ENCODE assay signal across 17 mouse cellular contexts in genomic region chr13:73290206-73290605, GRCm38 (mm10). TPM values are rescaled to one million over a fixed set of nuclear protein-coding genes. Genes with fewer than 3 reads are reported as not detected.
A peak's percentile ranks its signal among the peaks of the same experiment; 100 is the strongest.
DNase-seq lines count a peak whose midpoint lies in the region; ATAC-seq and TF ChIP-seq lines count a peak whose summit lies in the region.
"Had no signal": no experiment of that assay in that cellular context is flagged by ENCODE, and none has a peak within 500 bp of the region (broad histone marks: within the 10 kb centered on the region; RNA-seq: fewer than 3 reads in every experiment).

No protein-coding gene starts in this region.

- ATAC-seq in hindbrain, postnatal 0 days = no peak
- ATAC-seq in heart, embryonic 12.5 days (ENCODE audit: insufficient number of reproducible peaks, low FRiP score) = 0 out of 2 replicates have a peak, but pooled peaks have one; percentile 33
- peak; percentile 87 for ATAC-seq in intestine, embryonic 16.5 days

- 85% methylated on average over 6 of the region's 6 CpGs for WGBS in hindbrain, embryonic 10.5 days
- 84% methylated on average over 6 of the region's 6 CpGs for WGBS in hindbrain, postnatal 0 days
- WGBS in heart, embryonic 12.5 days = 68% methylated on average over 6 of the region's 6 CpGs
- WGBS in intestine, embryonic 16.5 days = 54% methylated on average over 6 of the region's 6 CpGs

- H3K9me3 ChIP-seq in hindbrain, embryonic 10.5 days = no peaks in the 10 kb centered on the region
- no peaks in the 10 kb centered on the region for H3K9me3 ChIP-seq in hindbrain, postnatal 0 days (ENCODE audit: low read length)
- H3K9me3 ChIP-seq in E14TG2a.4 (ENCODE audit: low read length) = no peaks in the 10 kb centered on the region; the same call in 1 of the 2 replicates
- H3K9me3 ChIP-seq in heart, embryonic 12.5 days (replicated peaks) = no peaks in the 10 kb centered on the region
- no peaks in the 10 kb centered on the region for H3K9me3 ChIP-seq in intestine, embryonic 16.5 days (ENCODE audit: control insufficient read depth, low read length)
- H3K9me3 ChIP-seq: liver, embryonic 15.5 days; midbrain, embryonic 10.5 days had no signal

- H3K27me3 ChIP-seq in hindbrain, embryonic 10.5 days (ENCODE audit: insufficient read depth, poor library complexity, severe bottlenecking) = peaks cover 6% of the 10 kb centered on the region; the same call in 1 of the 2 replicates
- H3K27me3 ChIP-seq in hindbrain, postnatal 0 days (ENCODE audit: insufficient read depth, low read length) = no peaks in the 10 kb centered on the region
- H3K27me3 ChIP-seq in E14TG2a.4 (ENCODE audit: insufficient read depth, low read length) = peaks cover 12% of the 10 kb centered on the region; the same call in 1 of the 2 replicates
- no peaks in the 10 kb centered on the region for H3K27me3 ChIP-seq in heart, embryonic 12.5 days (replicated peaks)
- 0 out of 2 replicates have a peak, but pooled peaks cover 2% of the 10 kb centered on the region for H3K27me3 ChIP-seq in intestine, embryonic 16.5 days (replicated peaks; ENCODE audit: control insufficient read depth, insufficient read depth, low read length)

- TF ChIP-seq CTCF in hindbrain, postnatal 0 days (IDR thresholded peaks at IDR 0.05; ENCODE audit: low read depth) = no peak
- no peak for TF ChIP-seq CTCF in E14TG2a.4 (conservative IDR thresholded peaks at IDR 0.05; ENCODE audit: low read length)

- 0 out of 2 replicates have a peak, but pooled peaks cover 5% of the 10 kb centered on the region for H3K4me1 ChIP-seq in hindbrain, embryonic 10.5 days (replicated peaks)
- H3K4me1 ChIP-seq in hindbrain, postnatal 0 days (ENCODE audit: insufficient read depth, low read length) = no peaks in the 10 kb centered on the region
- H3K4me1 ChIP-seq in E14TG2a.4 (replicated peaks; ENCODE audit: low read depth, low read length) = peaks cover 23% of the 10 kb centered on the region
- peaks cover 44% of the 10 kb centered on the region for H3K4me1 ChIP-seq in heart, embryonic 12.5 days (replicated peaks)
- 0 out of 2 replicates have a peak, but pooled peaks cover 3% of the 10 kb centered on the region for H3K4me1 ChIP-seq in intestine, embryonic 16.5 days (ENCODE audit: control insufficient read depth, insufficient read depth, low read length)
- H3K4me1 ChIP-seq: liver, embryonic 15.5 days; midbrain, embryonic 10.5 days had no signal

- no peak overlapping the region for H3K9ac ChIP-seq in hindbrain, postnatal 0 days (replicated peaks; ENCODE audit: low read length)
- H3K9ac ChIP-seq in heart, embryonic 12.5 days = peak overlapping the region; percentile 24; the same call in 1 of the 2 replicates
- H3K9ac ChIP-seq in intestine, embryonic 16.5 days (ENCODE audit: low read depth, low read length) = no peak overlapping the region
- H3K9ac ChIP-seq: liver, embryonic 15.5 days had no signal

- no peaks in the 10 kb centered on the region for H3K36me3 ChIP-seq in hindbrain, embryonic 10.5 days
- H3K36me3 ChIP-seq in hindbrain, postnatal 0 days (ENCODE audit: insufficient read depth, low read length) = no peaks in the 10 kb centered on the region
- H3K36me3 ChIP-seq in E14TG2a.4 (ENCODE audit: insufficient read depth, low read length) = no peaks in the 10 kb centered on the region
- H3K36me3 ChIP-seq in heart, embryonic 12.5 days = no peaks in the 10 kb centered on the region
- H3K36me3 ChIP-seq in intestine, embryonic 16.5 days (ENCODE audit: control insufficient read depth, insufficient read depth, low read length) = no peaks in the 10 kb centered on the region
- H3K36me3 ChIP-seq: G1E; liver, embryonic 15.5 days; midbrain, embryonic 10.5 days had no signal

- no peak overlapping the region for H3K4me2 ChIP-seq in hindbrain, postnatal 0 days (ENCODE audit: low read depth, low read length)
- H3K4me2 ChIP-seq in heart, embryonic 12.5 days = no peak overlapping the region
- no peak overlapping the region for H3K4me2 ChIP-seq in intestine, embryonic 16.5 days (ENCODE audit: low read depth, low read length)
- H3K4me2 ChIP-seq: liver, embryonic 15.5 days had no signal

- H3K4me3 ChIP-seq in hindbrain, embryonic 10.5 days = no peak overlapping the region
- no peak overlapping the region for H3K4me3 ChIP-seq in hindbrain, postnatal 0 days (ENCODE audit: low read length)
- 0 out of 2 replicates have a peak overlapping the region, but pooled peaks have one; percentile 10 for H3K4me3 ChIP-seq in E14TG2a.4 (replicated peaks; ENCODE audit: low read length)
- H3K4me3 ChIP-seq in heart, embryonic 12.5 days = no peak overlapping the region
- no peak overlapping the region for H3K4me3 ChIP-seq in intestine, embryonic 16.5 days (ENCODE audit: low read length)
- H3K4me3 ChIP-seq: liver, embryonic 15.5 days; midbrain, embryonic 10.5 days had no signal

- H3K27ac ChIP-seq in hindbrain, embryonic 10.5 days = 0 out of 2 replicates have a peak overlapping the region, but pooled peaks have one; percentile 23
- H3K27ac ChIP-seq in hindbrain, postnatal 0 days = no peak overlapping the region
- peak overlapping the region; percentile 86 for H3K27ac ChIP-seq in heart, embryonic 12.5 days (ENCODE audit: poor library complexity, severe bottlenecking)
- no peak overlapping the region for H3K27ac ChIP-seq in intestine, embryonic 16.5 days (ENCODE audit: low read length)
- H3K27ac ChIP-seq: liver, embryonic 15.5 days; midbrain, embryonic 10.5 days had no signal

- DNase-seq in hindbrain, embryonic 10.5 days (ENCODE audit: low spot score) = no peak
- no peak for DNase-seq in hindbrain, postnatal 0 days (ENCODE audit: low spot score)
- no peak for DNase-seq in retina, postnatal 1 day
- no peak for DNase-seq in cerebellum, postnatal 14 days
- DNase-seq in thymus, adult 18-20 months = no peak
- DNase-seq: cerebellum, adult 8-10 months; kidney, adult 18-20 months; left cerebral cortex, postnatal 4 days; thymus, postnatal 4 days had no signal

RNA-seq across cellular contexts. Expression of gene Irx4, which starts 29.9 kb away (rescaled TPM):
- polyA plus RNA-seq in hindbrain, embryonic 10.5 days (2016; fragmentation: Nextera tagmentation; extraction: Ambion mirVana) = 5.4 and 8.0 TPM in 2 replicates
- 4.6 and 5.1 TPM in 2 replicates for total RNA-seq in hindbrain, postnatal 0 days (2014; rRNA removed)
- 3.1 and 3.8 TPM in 2 replicates for polyA plus RNA-seq in hindbrain, postnatal 0 days (2015; fragmentation: Nextera tagmentation; extraction: Ambion mirVana)
- polyA plus RNA-seq in heart, embryonic 12.5 days (2016; fragmentation: Nextera tagmentation; extraction: Ambion mirVana) = 62.4 and 65.9 TPM in 2 replicates
- 0.42 and 0.44 TPM in 2 replicates for polyA plus RNA-seq in intestine, embryonic 16.5 days (2015; fragmentation: Nextera tagmentation; extraction: Ambion mirVana)
- total RNA-seq: G1E; gastrocnemius, postnatal 4 days; layer of hippocampus, adult 8-10 months; left cerebral cortex, postnatal 4 days had no signal
- polyA plus RNA-seq: G1E; liver, embryonic 15.5 days had no signal

RNA-seq across cellular contexts. Expression of gene Mrpl36, which starts 38.1 kb away (rescaled TPM):
- polyA plus RNA-seq in hindbrain, embryonic 10.5 days (2016; fragmentation: Nextera tagmentation; extraction: Ambion mirVana) = 139 and 152 TPM in 2 replicates
- 39.9 and 41.0 TPM in 2 replicates for total RNA-seq in hindbrain, postnatal 0 days (2014; rRNA removed)
- 69.2 and 76.0 TPM in 2 replicates for polyA plus RNA-seq in hindbrain, postnatal 0 days (2015; fragmentation: Nextera tagmentation; extraction: Ambion mirVana)
- polyA plus RNA-seq in heart, embryonic 12.5 days (2016; fragmentation: Nextera tagmentation; extraction: Ambion mirVana) = 155 and 157 TPM in 2 replicates
- 152 and 158 TPM in 2 replicates for polyA plus RNA-seq in intestine, embryonic 16.5 days (2015; fragmentation: Nextera tagmentation; extraction: Ambion mirVana)

RNA-seq across cellular contexts. Expression of gene Ndufs6, which starts 38.1 kb away (rescaled TPM):
- polyA plus RNA-seq in hindbrain, embryonic 10.5 days (2016; fragmentation: Nextera tagmentation; extraction: Ambion mirVana) = 401 and 402 TPM in 2 replicates
- total RNA-seq in hindbrain, postnatal 0 days (2014; rRNA removed) = 70.5 and 91.4 TPM in 2 replicates
- 498 and 525 TPM in 2 replicates for polyA plus RNA-seq in hindbrain, postnatal 0 days (2015; fragmentation: Nextera tagmentation; extraction: Ambion mirVana)
- polyA plus RNA-seq in heart, embryonic 12.5 days (2016; fragmentation: Nextera tagmentation; extraction: Ambion mirVana) = 565 and 582 TPM in 2 replicates
- polyA plus RNA-seq in intestine, embryonic 16.5 days (2015; fragmentation: Nextera tagmentation; extraction: Ambion mirVana) = 516 and 539 TPM in 2 replicates

Comparison
In these comparisons a context has a peak if more than half of its experiments do, and no peak if none do; other contexts are left out.
1. H3K27ac ChIP-seq: peak in hindbrain, embryonic 10.5 days (single experiment) and heart, embryonic 12.5 days (single experiment); none in hindbrain, postnatal 0 days (single experiment) and intestine, embryonic 16.5 days (single experiment).